ENCODE assay signal across 24 mouse cellular contexts in the genomic region with DNA sequence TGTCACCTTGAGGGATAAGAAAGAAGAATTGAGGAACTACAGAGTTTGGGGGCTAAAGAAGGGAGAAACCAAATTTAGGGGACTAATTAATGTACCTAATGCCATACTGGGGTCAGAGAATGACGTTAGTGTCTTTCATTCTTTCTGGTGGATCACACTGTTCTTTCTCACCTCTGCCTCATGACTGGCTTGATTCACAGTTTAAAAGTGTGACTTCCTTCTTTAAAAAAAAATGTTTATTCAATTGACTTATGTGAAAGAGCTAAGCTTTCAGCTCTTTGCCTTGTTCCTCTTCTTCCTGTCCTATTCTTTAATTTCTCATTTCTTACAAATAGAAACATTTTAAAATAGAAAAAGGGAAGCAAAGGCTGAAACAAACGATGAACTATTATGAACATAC.
"Had no signal": no experiment of that assay in that cellular context is flagged by ENCODE, and none has a peak within 500 bp of the region (broad histone marks: within the 10 kb centered on the region; RNA-seq: fewer than 3 reads in every experiment).

No protein-coding gene starts in this region.

- H3K9me3 ChIP-seq: heart, embryonic 13.5 days; heart, embryonic 15.5 days; hindbrain, embryonic 13.5 days; hindbrain, embryonic 15.5 days; kidney, embryonic 15.5 days; limb, embryonic 13.5 days had no signal

- H3K4me3 ChIP-seq: heart, adult 2 months; heart, embryonic 13.5 days; heart, embryonic 15.5 days; hindbrain, embryonic 13.5 days; hindbrain, embryonic 15.5 days; kidney, embryonic 15.5 days; limb, embryonic 13.5 days had no signal

- H3K9ac ChIP-seq: forebrain, postnatal 0 days; heart, embryonic 13.5 days; heart, embryonic 15.5 days; hindbrain, embryonic 13.5 days; hindbrain, embryonic 15.5 days; kidney, embryonic 15.5 days; limb, embryonic 13.5 days had no signal

- H3K27me3 ChIP-seq: heart, embryonic 13.5 days; heart, embryonic 15.5 days; hindbrain, embryonic 13.5 days; hindbrain, embryonic 15.5 days; kidney, embryonic 15.5 days; limb, embryonic 13.5 days had no signal

- H3K27ac ChIP-seq: heart, adult 2 months; heart, embryonic 13.5 days; heart, embryonic 15.5 days; hindbrain, embryonic 13.5 days; hindbrain, embryonic 15.5 days; hindbrain, postnatal 0 days; kidney, embryonic 15.5 days; kidney, postnatal 0 days; limb, embryonic 13.5 days had no signal

- H3K4me1 ChIP-seq: heart, embryonic 13.5 days; heart, embryonic 15.5 days; hindbrain, embryonic 13.5 days; hindbrain, embryonic 15.5 days; limb, embryonic 13.5 days had no signal

- DNase-seq: forebrain, postnatal 0 days; gastrocnemius, postnatal 14 days; gastrocnemius, postnatal 36 days; heart, adult 2 months; heart, postnatal 14 days; heart, postnatal 36 days; kidney, adult 11 months; kidney, adult 2 months; kidney, adult 9 months; kidney, postnatal 14 days; kidney, postnatal 36 days; layer of hippocampus, adult 9-11 months; layer of hippocampus, postnatal 36 days; left cerebral cortex, postnatal 4 days had no signal

- H3K4me2 ChIP-seq: heart, embryonic 11.5 days; heart, embryonic 13.5 days; heart, embryonic 15.5 days; hindbrain, embryonic 13.5 days; hindbrain, embryonic 15.5 days; kidney, embryonic 15.5 days; limb, embryonic 13.5 days had no signal

- ATAC-seq: forebrain, postnatal 0 days; hindbrain, postnatal 0 days; intestine, embryonic 16.5 days had no signal

- H3K36me3 ChIP-seq: heart, embryonic 13.5 days; heart, embryonic 15.5 days; hindbrain, embryonic 13.5 days; hindbrain, embryonic 15.5 days; kidney, embryonic 15.5 days; limb, embryonic 13.5 days had no signal
